Comparison of ENCODE assay signal across 9 mouse cellular contexts in the genomic region with DNA sequence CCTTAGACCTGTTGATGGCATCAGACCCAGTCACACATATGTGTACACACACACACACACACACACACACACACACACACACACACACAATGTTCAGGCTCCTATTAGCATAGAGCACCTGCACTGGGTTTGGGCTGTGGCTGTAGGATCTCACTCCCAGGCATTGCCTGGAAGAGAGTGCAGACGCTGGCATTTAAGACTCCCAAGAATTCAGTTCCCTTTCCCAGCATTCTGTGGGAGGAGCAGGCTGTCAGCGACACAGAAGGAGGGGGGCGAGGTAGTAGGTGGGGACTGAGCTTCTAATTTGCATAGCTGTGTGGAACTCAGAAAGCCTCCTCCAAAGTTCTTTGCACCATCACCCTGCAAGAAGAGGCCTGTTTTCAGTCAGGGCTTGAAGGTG.
DNase-seq lines count a peak whose midpoint lies in the region; ATAC-seq lines count a peak whose summit lies in the region.
"Had no signal": no experiment of that assay in that cellular context is flagged by ENCODE, and none has a peak within 500 bp of the region (broad histone marks: within the 10 kb centered on the region; RNA-seq: fewer than 3 reads in every experiment).

No protein-coding gene starts in this region.

- H3K4me1 ChIP-seq in heart, embryonic 15.5 days (replicated peaks): no peaks in the 10 kb centered on the region

- H3K36me3 ChIP-seq in heart, embryonic 15.5 days: no peaks in the 10 kb centered on the region

- no peak for DNase-seq in heart, postnatal 25 days (ENCODE audit: low spot score)
- DNase-seq in NIH3T3 (ENCODE audit: low read depth): peak; percentile 18
- peak; percentile 49 to 52 for DNase-seq in frontal cortex, postnatal 10 days (ENCODE audit: low spot score in 2 of 2)
- DNase-seq in left cerebral cortex, postnatal 25 days (ENCODE audit: low spot score in 2 of 2): peak; percentile 58 to 95
- peak; percentile 92 for DNase-seq in telencephalon, adult 2 months (ENCODE audit: low read depth, low spot score)
- no peak for DNase-seq in testis, postnatal 10 days (ENCODE audit: low spot score)
- DNase-seq in cerebellum, adult 9-10 months: no peak

- peak; percentile 60; the same call in 1 of the 2 replicates for ATAC-seq in heart, embryonic 15.5 days (replicated peaks; ENCODE audit: insufficient number of reproducible peaks, insufficient read depth, low FRiP score, low read depth)

- no peak overlapping the region for H3K9ac ChIP-seq in heart, embryonic 15.5 days

- H3K4me2 ChIP-seq in heart, embryonic 15.5 days: no peak overlapping the region

- H3K27me3 ChIP-seq in heart, embryonic 15.5 days: no peaks in the 10 kb centered on the region

- WGBS in heart, embryonic 15.5 days: 14% methylated on average over 3 of the region's 3 CpGs

- intact Hi-C loops in heart, postnatal 25 days (cut with DNase I): loop anchor here (5.0 kb wide), 1 partner anchor 43 kb away; no protein-coding TSS in a partner anchor
- intact Hi-C loops in left cerebral cortex, postnatal 25 days (cut with DNase I): loop anchor here (1.0 to 10.0 kb wide), 3 partner anchors 48 to 122 kb away; no protein-coding TSS in a partner anchor

- H3K9me3 ChIP-seq in heart, embryonic 15.5 days (replicated peaks): no peaks in the 10 kb centered on the region

- H3K27ac ChIP-seq in heart, embryonic 15.5 days: no peak overlapping the region

- no peak overlapping the region for H3K4me3 ChIP-seq in heart, embryonic 15.5 days
- H3K4me3 ChIP-seq: erythroblast, embryonic 14.5 days had no signal

Comparison
In these comparisons a context has a peak if more than half of its experiments do, and no peak if none do; other contexts are left out.
1. DNase-seq: peak in NIH3T3 (single experiment), frontal cortex, postnatal 10 days (2 of 2), left cerebral cortex, postnatal 25 days (2 of 2) and telencephalon, adult 2 months (single experiment); none in heart, postnatal 25 days (single experiment), testis, postnatal 10 days (single experiment) and cerebellum, adult 9-10 months (single experiment).